Mouse (Mus musculus): ENCODE measurements around the gene Ddx28. TPM values are rescaled to one million over a fixed set of nuclear protein-coding genes. Genes with fewer than 3 reads are reported as not detected.
A peak's percentile ranks its signal among the peaks of the same experiment; 100 is the strongest.

Ddx28 gene
- total and polyA plus RNA-seq, 2 experiments from 2014 or later = 10.9 to 25.8 TPM

DNA sequence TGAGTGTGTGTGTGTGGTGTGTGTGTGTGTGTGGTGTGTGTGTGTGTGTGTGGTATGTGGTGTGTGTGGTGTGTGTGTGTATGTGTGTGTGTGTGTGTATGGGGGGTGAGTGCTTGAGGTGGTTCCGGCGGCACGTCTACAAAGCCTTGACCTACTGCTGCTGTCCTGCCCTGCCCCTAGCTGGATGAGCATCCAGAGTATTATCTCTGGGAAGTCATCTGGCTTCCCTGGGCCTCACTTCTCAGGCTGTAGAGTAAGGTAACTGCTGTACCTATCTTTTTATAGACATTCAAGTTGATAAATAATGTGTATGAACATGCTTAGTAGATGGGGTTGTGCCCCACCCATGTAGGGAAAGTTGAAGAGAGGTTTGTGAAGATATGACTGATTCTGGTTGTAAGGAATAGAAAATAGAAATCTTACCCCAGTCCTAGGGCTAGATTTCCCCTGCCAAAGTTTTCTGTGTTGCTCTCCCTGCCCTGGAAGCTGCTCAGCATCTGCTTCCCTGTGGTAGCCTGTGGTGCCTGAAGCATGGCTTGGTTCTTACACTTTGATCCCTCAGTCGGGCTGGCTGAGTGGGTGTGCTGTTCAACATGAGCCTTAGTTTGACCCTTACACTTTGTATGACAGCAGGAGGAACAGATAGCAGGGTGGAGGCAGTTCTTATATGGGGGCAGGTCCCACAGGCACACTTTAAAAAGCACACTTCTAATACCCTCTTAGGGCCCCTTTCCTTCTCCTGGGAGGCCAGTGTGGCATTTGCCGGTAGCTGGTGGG is 36.4 kb upstream of the Ddx28 start:
- no peak for DNase-seq (ENCODE audit: low spot score)
- no peaks in the 10 kb centered on the region for H3K27me3 ChIP-seq (ENCODE audit: control insufficient read depth, insufficient read depth, low read length)
- no peak overlapping the region for H3K4me3 ChIP-seq (ENCODE audit: low read depth, low read length)
- WGBS = 66% methylated on average over 5 of the region's 5 CpGs
- no peak overlapping the region for H3K27ac ChIP-seq (ENCODE audit: low read depth)
- no peak for TF ChIP-seq CTCF (IDR thresholded peaks at IDR 0.05; ENCODE audit: low read depth)
- no peak for TF ChIP-seq EP300 (IDR thresholded peaks at IDR 0.05; ENCODE audit: low read depth)
- peaks cover 26% of the 10 kb centered on the region for H3K36me3 ChIP-seq (replicated peaks; ENCODE audit: control insufficient read depth, insufficient read depth, low read length)
- H3K4me1 ChIP-seq (ENCODE audit: control insufficient read depth, insufficient read depth) = no peaks in the 10 kb centered on the region
- no peaks in the 10 kb centered on the region for H3K9me3 ChIP-seq (replicated peaks; ENCODE audit: control insufficient read depth, low read length)
- no peak for ATAC-seq (ENCODE audit: insufficient read depth, low read depth)
- H3K4me2 ChIP-seq (ENCODE audit: low read depth, low read length) = no peak overlapping the region
- H3K9ac ChIP-seq (replicated peaks; ENCODE audit: low read depth, low read length) = no peak overlapping the region

DNA sequence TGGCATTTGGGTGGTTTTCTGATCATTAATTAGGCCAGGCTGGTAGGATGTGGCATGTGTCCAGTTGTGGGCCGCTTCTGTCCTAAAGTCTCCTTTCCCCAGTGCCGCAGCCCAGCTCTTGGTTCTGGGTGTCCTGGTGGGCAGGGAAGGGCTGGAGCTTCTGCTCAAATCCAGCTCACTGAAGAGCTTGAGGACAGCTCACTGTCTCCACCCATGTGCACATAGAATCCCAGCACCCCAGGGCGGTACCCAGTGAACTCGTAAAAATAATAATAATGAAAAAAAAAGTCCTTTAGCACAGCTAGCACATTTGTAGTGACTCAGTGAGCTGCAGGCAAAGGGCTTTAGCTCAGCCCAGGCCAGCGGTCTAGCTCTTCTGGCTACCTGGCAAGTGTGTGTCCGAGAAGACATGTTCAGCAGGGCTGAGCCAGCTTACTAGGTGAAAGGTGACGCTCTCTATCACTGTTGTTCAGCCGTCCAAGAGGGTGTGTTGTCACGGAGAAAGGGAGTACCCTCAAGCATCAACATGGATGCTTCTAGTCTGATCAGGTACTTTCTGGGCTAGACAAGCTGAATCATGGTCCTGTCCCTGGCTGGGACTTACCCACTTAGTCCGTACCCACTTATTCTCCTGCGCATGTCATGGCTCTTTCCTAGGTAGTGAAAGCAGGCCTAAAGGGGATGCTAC is 35.3 kb upstream of the Ddx28 start:
- DNase-seq (ENCODE audit: low spot score) = no peak
- Histone ChIP-seq H3K27ac (ENCODE audit: low read depth) (no peak overlapping the region), H3K4me2 (ENCODE audit: low read depth, low read length) (no peak overlapping the region), H3K9ac (replicated peaks; ENCODE audit: low read depth, low read length) (no peak overlapping the region), H3K36me3 (replicated peaks; ENCODE audit: control insufficient read depth, insufficient read depth, low read length) (peaks cover 17% of the 10 kb centered on the region; the same call in 1 of the 2 replicates), H3K9me3 (replicated peaks; ENCODE audit: control insufficient read depth, low read length) (no peaks in the 10 kb centered on the region), H3K4me3 (ENCODE audit: low read depth, low read length) (no peak overlapping the region), H3K27me3 (ENCODE audit: control insufficient read depth, insufficient read depth, low read length) (no peaks in the 10 kb centered on the region), H3K4me1 (ENCODE audit: control insufficient read depth, insufficient read depth) (no peaks in the 10 kb centered on the region)
- peak; percentile 49 for ATAC-seq (ENCODE audit: insufficient read depth, low read depth)
- 83% methylated on average over 11 of the region's 11 CpGs for WGBS
- TF ChIP-seq EP300 (IDR thresholded peaks at IDR 0.05; ENCODE audit: low read depth) (no peak), CTCF (IDR thresholded peaks at IDR 0.05; ENCODE audit: low read depth) (no peak)

DNA sequence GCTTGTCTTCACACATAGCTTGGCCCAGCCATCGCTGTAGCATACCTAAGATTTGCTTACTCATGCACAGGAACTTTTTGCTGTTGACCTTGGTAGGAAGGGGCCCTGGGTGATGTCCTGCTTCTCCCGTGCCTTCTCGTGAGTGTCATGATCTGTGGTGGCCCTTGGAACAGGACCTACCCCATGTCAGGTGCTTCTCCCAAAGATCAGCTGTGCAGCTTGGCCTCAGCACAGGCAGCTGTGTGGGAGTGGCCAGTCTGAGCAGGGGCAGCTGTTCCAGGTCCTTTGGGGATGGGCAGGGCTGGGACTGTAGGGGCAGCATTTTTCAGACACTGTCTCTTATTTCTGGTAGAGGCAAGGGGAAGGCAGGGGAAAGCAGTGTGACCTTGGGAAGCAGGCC is 32.5 kb upstream of the Ddx28 start:
- TF ChIP-seq EP300 (IDR thresholded peaks at IDR 0.05; ENCODE audit: low read depth) (no peak), CTCF (IDR thresholded peaks at IDR 0.05; ENCODE audit: low read depth) (no peak)
- no peak overlapping the region for H3K27ac ChIP-seq (ENCODE audit: low read depth)
- no peak for DNase-seq (ENCODE audit: low spot score)
- 0 out of 2 replicates have a peak, but pooled peaks cover 8% of the 10 kb centered on the region for H3K36me3 ChIP-seq (replicated peaks; ENCODE audit: control insufficient read depth, insufficient read depth, low read length)
- H3K4me1 ChIP-seq (ENCODE audit: control insufficient read depth, insufficient read depth) = no peaks in the 10 kb centered on the region
- H3K9me3 ChIP-seq (replicated peaks; ENCODE audit: control insufficient read depth, low read length) = no peaks in the 10 kb centered on the region
- WGBS = 69% methylated on average over 3 of the region's 3 CpGs
- no peaks in the 10 kb centered on the region for H3K27me3 ChIP-seq (ENCODE audit: control insufficient read depth, insufficient read depth, low read length)
- no peak overlapping the region for H3K4me3 ChIP-seq (ENCODE audit: low read depth, low read length)
- ATAC-seq (ENCODE audit: insufficient read depth, low read depth) = no peak
- H3K4me2 ChIP-seq (ENCODE audit: low read depth, low read length) = no peak overlapping the region
- no peak overlapping the region for H3K9ac ChIP-seq (replicated peaks; ENCODE audit: low read depth, low read length)

DNA sequence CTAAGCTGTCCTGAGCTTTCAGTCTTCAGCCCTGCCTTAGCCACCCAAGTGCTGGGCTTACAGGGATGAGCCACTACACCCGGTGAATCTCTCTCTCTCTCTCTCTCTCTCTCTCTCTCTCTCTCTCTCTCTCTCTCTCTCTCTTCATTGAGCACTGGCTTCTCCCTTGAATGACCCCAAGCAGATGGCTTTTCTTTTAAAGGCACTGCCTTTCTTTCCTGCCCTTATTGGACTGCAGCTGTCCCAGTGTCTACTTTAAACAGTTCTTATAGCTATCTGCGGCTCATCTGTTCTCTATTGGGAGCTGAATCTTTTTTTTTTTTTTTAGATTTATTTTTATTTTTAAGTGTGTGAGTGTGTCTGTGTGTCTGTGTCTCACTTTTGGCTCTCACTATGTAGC is 31.4 kb upstream of the Ddx28 start:
- ATAC-seq (ENCODE audit: insufficient read depth, low read depth) (no peak), DNase-seq (ENCODE audit: low spot score) (no peak)
- TF ChIP-seq CTCF (IDR thresholded peaks at IDR 0.05; ENCODE audit: low read depth) = no peak
- no peak for TF ChIP-seq EP300 (IDR thresholded peaks at IDR 0.05; ENCODE audit: low read depth)
- WGBS = 62% methylated on average over 2 of the region's 2 CpGs
- no peaks in the 10 kb centered on the region for H3K4me1 ChIP-seq (ENCODE audit: control insufficient read depth, insufficient read depth)
- H3K27me3 ChIP-seq (ENCODE audit: control insufficient read depth, insufficient read depth, low read length) = no peaks in the 10 kb centered on the region
- no peak overlapping the region for H3K4me2 ChIP-seq (ENCODE audit: low read depth, low read length)
- H3K9ac ChIP-seq (replicated peaks; ENCODE audit: low read depth, low read length) = no peak overlapping the region
- H3K36me3 ChIP-seq (replicated peaks; ENCODE audit: control insufficient read depth, insufficient read depth, low read length) = 0 out of 2 replicates have a peak, but pooled peaks cover 8% of the 10 kb centered on the region
- H3K27ac ChIP-seq (ENCODE audit: low read depth) = no peak overlapping the region
- no peak overlapping the region for H3K4me3 ChIP-seq (ENCODE audit: low read depth, low read length)
- H3K9me3 ChIP-seq (replicated peaks; ENCODE audit: control insufficient read depth, low read length) = no peaks in the 10 kb centered on the region

DNA sequence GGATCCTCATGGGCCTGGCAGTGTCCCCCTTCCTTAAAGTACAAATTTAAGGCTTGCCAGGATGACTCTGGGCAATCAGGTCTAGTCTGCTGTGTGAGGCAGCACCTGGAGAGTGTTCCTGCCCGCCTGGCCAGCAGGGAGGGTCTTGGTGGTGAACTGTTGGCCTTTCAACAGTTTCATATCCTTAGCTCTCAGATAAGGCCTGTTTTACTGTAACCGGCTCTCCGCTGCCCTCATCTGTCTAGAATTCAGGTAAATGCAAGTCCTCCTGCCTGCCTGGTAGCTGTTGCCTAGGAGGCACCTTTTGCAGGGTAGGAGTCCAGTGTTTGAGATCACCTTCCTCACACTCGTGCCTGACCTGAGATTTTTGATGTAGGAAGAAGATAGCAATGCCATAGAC is 28.5 kb upstream of the Ddx28 start:
- DNase-seq (ENCODE audit: low spot score) (no peak), ATAC-seq (ENCODE audit: insufficient read depth, low read depth) (no peak)
- Histone ChIP-seq H3K4me3 (ENCODE audit: low read depth, low read length) (no peak overlapping the region), H3K36me3 (replicated peaks; ENCODE audit: control insufficient read depth, insufficient read depth, low read length) (0 out of 2 replicates have a peak, but pooled peaks cover 8% of the 10 kb centered on the region), H3K4me2 (ENCODE audit: low read depth, low read length) (no peak overlapping the region), H3K9me3 (replicated peaks; ENCODE audit: control insufficient read depth, low read length) (no peaks in the 10 kb centered on the region), H3K9ac (replicated peaks; ENCODE audit: low read depth, low read length) (no peak overlapping the region), H3K4me1 (ENCODE audit: control insufficient read depth, insufficient read depth) (no peaks in the 10 kb centered on the region), H3K27me3 (ENCODE audit: control insufficient read depth, insufficient read depth, low read length) (no peaks in the 10 kb centered on the region), H3K27ac (ENCODE audit: low read depth) (no peak overlapping the region)
- WGBS = 46% methylated on average over 4 of the region's 4 CpGs
- TF ChIP-seq CTCF (IDR thresholded peaks at IDR 0.05; ENCODE audit: low read depth) (no peak), EP300 (IDR thresholded peaks at IDR 0.05; ENCODE audit: low read depth) (no peak)
